Mouse (Mus musculus) brain, embryonic 14.5 days (tissue): ENCODE measurements around the gene Arnt2.

Experiments
- CTCF ChIP-seq: fragments of 200-500 bp; IDR thresholded peaks from 2 replicates; pipeline ENCODE4 v1.5.1; 2012; ENCODE audit warnings: inconsistent platforms, mild to moderate bottlenecking, moderate library complexity, borderline replicate concordance; ENCODE audit not compliant: insufficient read depth, insufficient read length; ENCODE audit errors: extremely low read depth
- POLR2A ChIP-seq: fragments of 200-500 bp; IDR thresholded peaks from 2 replicates; pipeline ENCODE4 v1.6.1; 2012; ENCODE audit warnings: mild to moderate bottlenecking, inconsistent platforms, borderline replicate concordance; ENCODE audit not compliant: poor library complexity, insufficient read depth, insufficient read length, severe bottlenecking; ENCODE audit errors: extremely low read depth

DNA sequence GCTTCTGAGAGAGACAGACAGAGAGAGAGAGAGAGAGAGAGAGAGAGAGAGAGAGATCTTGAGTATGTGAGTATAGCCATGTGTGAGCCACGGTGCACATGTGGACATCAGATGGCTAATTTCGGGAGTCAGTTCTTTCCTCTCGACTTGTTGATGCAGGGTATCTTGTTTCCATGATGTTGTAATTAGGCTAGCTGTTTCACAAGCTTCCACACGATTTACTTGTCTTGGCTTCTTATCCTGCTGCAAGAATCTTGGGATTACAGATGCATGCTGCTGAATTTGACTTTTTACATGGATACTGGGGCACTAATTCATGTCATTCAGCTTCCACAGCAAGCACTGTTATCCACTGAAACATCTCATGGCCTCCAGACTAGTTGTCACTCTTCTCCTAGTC lies 178.6 kb downstream of the Arnt2 start:
- TF ChIP-seq CTCF (no peak), POLR2A (no peak)
